Mouse (Mus musculus) heart, adult 2 months (tissue): ENCODE data around the gene Cyp4a30b.
"Not testable (repeated sequence)": the region's sequence is repeated elsewhere in the genome, so short reads cannot be mapped to it uniquely, and the experiment has no call there.

Source experiments
- CTCF ChIP-seq: fragments of 200-600 bp; IDR thresholded peaks from 2 replicates; pipeline ENCODE4 v1.8.1; 2022; ENCODE audit warnings: antibody characterized with exemption, mild to moderate bottlenecking, moderate library complexity
- EP300 ChIP-seq: fragments of 200-500 bp; IDR thresholded peaks from 2 replicates; pipeline ENCODE4 v1.6.1; 2011; ENCODE audit warnings: low read depth, low read length, control low read depth; ENCODE audit not compliant: insufficient read depth
- POLR2A ChIP-seq: fragments of 200-500 bp; IDR thresholded peaks from 2 replicates; pipeline ENCODE4 v1.6.1; 2011; ENCODE audit warnings: mild to moderate bottlenecking, low read depth, low read length, control low read depth; ENCODE audit not compliant: insufficient read depth

- not testable (repeated sequence) for TF ChIP-seq CTCF, POLR2A, EP300
These were observed 65.6 kb downstream of the Cyp4a30b start, which contains the start of gene Cyp4a10 for GRCm38 (mm10) chr4:115518000-115518399.
